Mouse (Mus musculus): ENCODE measurements at regions not wholly inside any gene's neighbourhood (a gene's known extent, or its start where the extent isn't known, plus 50 kb on each side); places are given as distances from the start of the nearest gene placed in this dataset.

DNA sequence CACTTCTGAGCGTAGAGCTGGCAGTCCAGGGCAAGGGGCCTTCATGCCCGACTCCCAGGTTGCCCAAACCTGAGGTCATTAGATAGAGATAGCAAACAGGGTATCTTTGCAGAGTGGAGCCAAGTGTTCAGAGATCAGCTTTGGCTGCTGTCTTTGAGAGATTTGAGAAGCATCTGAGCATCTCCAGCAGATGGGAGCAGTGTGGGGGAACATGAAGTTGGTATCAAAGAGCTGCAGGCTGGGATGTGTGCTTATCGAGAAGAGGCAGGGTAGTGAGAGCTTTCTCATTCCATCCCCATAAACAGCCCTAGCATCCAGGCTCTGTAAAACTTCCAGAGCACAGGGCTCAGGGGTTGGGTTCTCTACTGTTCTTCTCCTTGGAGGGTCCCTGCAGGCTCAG, 52.9 kb upstream of the Ampd3 start:
- DNase-seq = no peak
- intact Hi-C loops (cut with DNase I) = no loop called here

DNA sequence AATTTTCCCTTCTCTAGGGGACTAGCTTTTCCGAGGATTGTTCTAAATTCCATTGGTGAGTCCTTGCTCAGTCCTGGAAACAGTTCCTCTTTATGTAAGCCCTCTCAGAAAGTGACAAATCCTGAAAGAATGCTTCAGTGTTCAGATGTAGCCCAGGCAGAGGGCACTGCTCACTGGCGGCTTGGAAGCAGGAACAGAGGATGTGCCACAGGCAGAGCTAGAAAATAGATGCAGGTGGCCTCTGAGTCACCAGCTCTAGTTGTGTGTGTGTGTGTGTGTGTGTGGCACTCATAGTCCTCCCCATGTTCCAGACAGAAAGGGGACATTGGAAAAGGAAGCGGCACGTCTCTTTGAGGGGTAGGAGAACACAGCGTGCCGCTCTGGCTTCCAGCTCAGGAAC, 52.5 kb upstream of the Ampd3 start:
- intact Hi-C loops (cut with DNase I) = no loop called here
- no peak for DNase-seq

DNA sequence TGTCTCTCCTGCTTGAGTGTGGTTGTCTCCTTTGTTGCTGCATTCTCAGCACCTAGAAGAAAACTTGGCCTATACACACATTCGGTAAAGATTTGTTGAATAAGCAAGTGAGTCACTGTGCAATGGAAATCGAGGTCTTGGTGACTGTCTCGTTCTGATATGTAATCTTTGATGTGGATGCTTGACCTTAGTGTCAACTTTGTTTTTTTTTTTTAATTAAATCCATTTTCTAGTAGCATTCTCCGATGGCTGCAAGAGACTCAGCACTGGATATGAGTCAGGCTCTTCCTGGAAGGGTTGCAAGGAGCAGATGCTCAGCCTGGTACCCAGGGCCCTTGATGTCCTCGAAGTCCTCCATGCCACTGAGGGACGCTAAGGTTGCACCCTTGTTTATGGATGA, 50.9 kb upstream of the Ampd3 start:
- no peak for DNase-seq
- intact Hi-C loops (cut with DNase I) = no loop called here
